Mouse (Mus musculus): ENCODE measurements around the gene Olfr666.
"Not testable (repeated sequence)": the region's sequence is repeated elsewhere in the genome, so short reads cannot be mapped to it uniquely, and the experiment has no call there.

Gene Olfr666

DNA sequence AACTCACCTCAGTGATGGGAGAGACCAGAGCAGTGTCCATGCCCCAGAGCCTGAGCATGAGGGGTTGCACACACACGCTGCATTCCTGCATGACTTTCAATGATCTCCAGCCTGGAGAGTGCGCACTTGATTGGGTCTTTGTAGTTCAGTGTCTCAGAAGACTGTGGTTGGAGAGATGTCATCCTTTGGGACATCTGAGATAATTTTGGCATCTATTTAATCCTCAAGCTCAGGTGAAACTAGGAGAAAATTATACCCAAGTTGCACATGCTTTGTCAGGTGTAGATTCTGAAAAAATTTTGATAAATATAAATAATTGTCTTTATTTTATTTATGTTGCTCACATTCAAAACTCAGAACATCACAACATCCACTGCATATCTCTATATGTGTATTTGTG lies at the start of gene Olfr666:
Gene Olfr666, minus strand, starts transcription at position 101 of the 400 bp plus-strand sequence.
- DNase-seq (ENCODE audit: low spot score): no peak

GRCm38 (mm10) chr7:104933940-104934339 lies 38.2 kb upstream of the Olfr666 start, which contains the start of gene Olfr669:
Gene Olfr669 (plus strand): TSS chr7:104934240.
- DNase-seq (ENCODE audit: low spot score): no peak

DNA sequence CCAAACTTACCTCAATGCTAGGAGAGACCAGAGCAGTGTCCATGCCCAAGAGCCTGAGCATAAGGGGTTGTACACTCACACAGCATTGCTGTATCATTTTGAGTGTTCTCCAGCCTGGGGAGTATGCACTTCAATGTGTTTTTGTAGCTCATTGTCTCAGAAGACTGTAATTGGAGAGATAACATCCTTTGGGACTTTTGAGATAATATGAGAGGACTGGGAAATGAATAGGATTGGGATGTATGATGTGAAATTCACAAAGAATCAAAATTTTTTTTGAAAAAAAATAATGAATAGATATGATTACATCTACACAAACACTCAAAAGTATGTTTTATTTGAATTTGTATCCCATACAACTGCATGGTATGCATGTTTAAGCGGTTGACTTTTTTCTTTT lies 32.2 kb upstream of the Olfr666 start, which contains the start of gene Olfr668:
Gene Olfr668, minus strand, starts transcription at position 101 of the 400 bp plus-strand sequence.
- no peak for DNase-seq (ENCODE audit: low spot score)

DNA sequence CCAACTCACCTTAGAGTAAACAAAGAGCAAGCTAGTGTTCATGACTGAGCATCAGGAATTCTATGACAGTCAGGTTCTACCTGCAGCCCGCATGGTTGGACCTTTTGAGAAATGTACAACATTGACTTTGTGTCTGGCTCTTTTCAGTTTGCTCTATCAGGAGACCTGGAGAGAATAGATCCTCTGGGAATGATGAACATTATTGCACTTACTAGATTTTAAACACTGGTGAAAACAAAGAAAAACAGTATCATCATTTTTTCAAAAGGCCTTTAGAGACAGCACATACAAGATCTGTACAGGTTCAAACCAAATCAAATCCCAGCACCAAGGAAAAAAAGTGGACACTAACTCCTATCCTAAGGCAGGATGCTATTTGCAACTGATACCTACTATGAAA lies 25.6 kb upstream of the Olfr666 start, which contains the start of gene Olfr667:
Gene Olfr667, minus strand, starts transcription at position 101 of the 400 bp plus-strand sequence.
- no peak for DNase-seq (ENCODE audit: low spot score)

DNA sequence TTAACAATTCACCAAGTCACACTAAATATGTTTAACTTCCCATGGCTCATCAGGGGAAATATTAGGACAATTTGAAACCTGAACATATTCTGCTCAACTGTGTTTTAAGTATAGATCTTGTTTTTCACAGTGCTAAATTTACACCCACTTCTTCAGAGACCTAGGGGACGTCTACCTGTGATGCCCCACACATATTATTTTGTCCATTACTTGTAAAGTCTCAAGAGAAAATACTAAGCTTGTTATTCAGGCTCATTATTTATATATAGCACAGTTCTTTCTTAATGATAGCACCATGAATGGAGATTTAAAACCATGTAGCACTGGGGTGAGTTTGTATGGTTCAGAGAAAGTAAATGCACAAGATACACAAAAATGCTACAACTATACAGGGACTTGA lies 18.0 kb downstream of the Olfr666 start, which contains the start of gene Olfr665:
Gene Olfr665, plus strand, starts transcription at position 301 of the 400 bp plus-strand sequence.
- no peak for DNase-seq (ENCODE audit: low spot score)

DNA sequence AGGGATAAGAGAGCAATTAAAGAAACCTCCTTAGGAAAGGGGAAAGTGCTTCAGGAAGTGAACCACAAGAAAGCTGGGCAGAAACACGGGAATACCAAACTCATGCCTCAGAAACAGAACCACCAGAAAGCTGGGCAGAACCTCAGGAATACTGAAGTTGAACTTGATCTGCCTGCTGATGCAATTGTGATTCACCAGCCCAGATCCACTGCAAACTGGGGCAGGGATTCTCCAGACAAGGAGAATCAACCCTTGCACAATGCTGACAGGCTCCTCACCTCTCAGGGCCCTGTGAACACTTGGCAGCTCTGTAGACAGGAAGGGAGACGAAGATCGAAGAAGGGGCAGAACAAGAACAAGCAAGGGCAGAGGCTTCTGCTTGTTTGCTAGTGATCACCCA lies 34.4 kb downstream of the Olfr666 start:
- no peak for DNase-seq (ENCODE audit: low spot score)

DNA sequence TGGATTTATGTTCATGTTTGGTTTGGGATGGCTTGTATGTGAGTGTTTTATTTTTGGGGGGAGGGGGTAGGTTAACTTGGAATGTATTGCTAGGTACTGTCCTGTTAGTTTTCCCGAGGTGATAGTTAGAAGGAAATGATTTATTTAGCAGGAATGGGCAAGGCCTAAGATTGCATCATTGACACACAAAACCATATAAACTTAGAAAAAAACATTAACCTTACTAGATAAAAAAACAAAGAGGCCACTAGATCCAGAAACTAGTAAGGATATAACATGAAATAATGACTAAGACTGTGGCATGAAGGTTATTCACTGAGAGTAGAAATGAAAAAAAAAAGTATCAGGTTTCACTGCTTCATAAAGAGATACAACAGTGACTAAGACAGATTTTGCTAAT lies 38.1 kb downstream of the Olfr666 start:
- DNase-seq (ENCODE audit: low spot score): no peak

DNA sequence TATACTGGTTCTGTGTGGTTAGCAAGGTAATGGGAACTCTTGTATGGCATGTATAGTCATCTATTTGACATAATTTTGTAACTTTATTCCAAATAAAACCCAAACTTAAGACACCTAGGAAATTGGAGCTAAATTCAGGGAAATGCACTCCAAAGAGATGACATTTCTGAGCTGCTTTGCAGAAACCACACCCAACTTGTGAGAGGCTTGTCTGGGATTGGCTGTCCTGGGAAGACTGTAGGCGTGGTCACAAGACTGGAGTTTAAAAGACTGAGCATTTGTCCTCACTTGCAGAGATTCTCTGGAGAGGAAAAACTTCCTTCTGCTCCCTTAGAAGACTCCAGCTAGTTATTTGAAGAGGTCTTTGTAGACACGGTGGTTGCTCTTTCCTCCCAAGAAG lies 39.0 kb downstream of the Olfr666 start, which contains the start of gene Usp17la:
Gene Usp17la, plus strand, starts transcription at position 301 of the 400 bp plus-strand sequence.
- not testable (repeated sequence) for DNase-seq (ENCODE audit: low spot score)

GRCm38 (mm10) chr7:104855248-104855750 lies 40.5 kb downstream of the Olfr666 start:
- DNase-seq (ENCODE audit: low spot score): no peak

DNA sequence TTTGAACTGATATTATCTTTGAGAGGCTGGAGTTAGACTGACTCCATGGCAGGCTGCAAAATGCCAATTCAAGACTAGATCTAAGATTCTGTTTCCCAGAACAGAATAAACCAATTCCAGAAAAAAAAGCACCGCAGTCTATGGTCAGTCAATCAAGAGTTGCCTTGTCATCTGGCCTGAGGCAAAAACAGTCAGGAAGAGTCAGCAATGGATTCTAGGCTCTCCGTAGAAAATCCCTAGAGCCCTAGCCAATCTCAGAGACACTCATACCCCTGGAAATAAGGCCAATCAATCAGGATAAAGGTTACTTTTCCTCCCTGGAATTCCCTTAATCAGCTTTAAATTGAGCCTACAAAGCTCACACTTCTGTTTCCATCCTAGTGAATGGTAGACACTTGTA lies 44.2 kb downstream of the Olfr666 start:
- DNase-seq (ENCODE audit: low spot score): not testable (repeated sequence)

DNA sequence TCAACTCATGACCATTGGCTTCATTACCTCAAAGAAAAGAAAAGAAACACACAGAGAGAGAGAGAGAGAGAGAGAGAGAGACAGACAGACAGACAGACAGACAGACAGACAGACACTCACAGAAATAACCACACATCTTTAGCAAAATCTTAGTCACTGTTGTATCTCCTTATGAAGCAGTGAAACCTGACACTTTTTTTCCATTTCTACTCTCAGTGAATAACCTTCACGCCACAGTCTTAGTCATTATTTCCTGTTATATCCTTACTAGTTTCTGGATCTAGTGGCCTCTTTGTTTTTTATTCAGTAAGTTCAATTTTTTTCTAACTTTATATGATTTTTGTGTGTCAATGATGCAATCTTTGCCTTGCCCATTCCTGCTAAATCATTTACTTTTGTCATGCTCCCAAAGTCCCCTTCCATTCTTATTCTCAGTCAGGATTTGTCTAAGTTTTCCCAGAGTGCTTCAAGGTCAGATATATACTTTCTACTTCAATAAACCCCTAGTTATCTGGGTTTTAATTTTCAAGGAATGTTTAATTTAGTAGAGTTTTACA lies 51.9 kb downstream of the Olfr666 start:
- no peak for DNase-seq (ENCODE audit: low spot score)

- DNase-seq (ENCODE audit: low spot score): no peak
These were observed 53.2 kb downstream of the Olfr666 start, which contains the start of gene Usp17lb for GRCm38 (mm10) chr7:104842503-104842902. Gene Usp17lb (minus strand): TSS chr7:104842603.

All from layer of hippocampus, adult 9-10 months (tissue).